Mouse (Mus musculus): ENCODE data around the gene Isg15. TPM values are rescaled to one million over a fixed set of nuclear protein-coding genes. Genes with fewer than 3 reads are reported as not detected.

The Isg15 gene
- total and polyA plus RNA-seq, 3 experiments, result 4.8 to 5.4 TPM; not detected in 1

- H3K9me3 ChIP-seq (replicated peaks; ENCODE audit: insufficient read depth, low read length), result no peaks in the 10 kb centered on the region
- peak overlapping the region; percentile 62 for H3K9ac ChIP-seq (ENCODE audit: control insufficient read depth, low read depth, low read length, poor library complexity, severe bottlenecking)
- no peaks in the 10 kb centered on the region for H3K27me3 ChIP-seq (ENCODE audit: control insufficient read depth in 1 of 2, insufficient read depth in 2 of 2, low read length in 2 of 2)
- H3K79me2 ChIP-seq (ENCODE audit: control insufficient read depth, insufficient read depth, low read length, poor library complexity), result no peaks in the 10 kb centered on the region
- peaks cover 14 to 29% of the 10 kb centered on the region in 2 experiments for H3K4me1 ChIP-seq (ENCODE audit: control insufficient read depth in 1 of 2, insufficient read depth in 2 of 2, low read length in 2 of 2)
- peak overlapping the region; percentile 75 for H3K27ac ChIP-seq (ENCODE audit: control insufficient read depth, low read depth, low read length)
- H3K4me3 ChIP-seq (ENCODE audit: control insufficient read depth in 1 of 2, insufficient read depth in 1 of 2, low read depth in 2 of 2, low read length in 2 of 2), result peak overlapping the region; percentile 34 to 44
- H3K36me3 ChIP-seq (ENCODE audit: control insufficient read depth in 1 of 2, insufficient read depth in 2 of 2, low read length in 2 of 2), result peaks cover 0 to 19% of the 10 kb centered on the region in 2 experiments; a peak in 3 of 4 replicates
- TF ChIP-seq MAZ (IDR thresholded peaks at IDR 0.05; ENCODE audit: low read depth, low read length) (0 out of 2 replicates have a peak, but pooled peaks have one; percentile 52), EP300 (IDR thresholded peaks at IDR 0.05; ENCODE audit: low read depth in 1 of 2, low read length in 2 of 2) (peak; percentile 77 to 86), TAL1 (IDR thresholded peaks at IDR 0.05; ENCODE audit: low read length) (peak; percentile 88), KAT2A (conservative IDR thresholded peaks at IDR 0.05; ENCODE audit: low read depth, low read length) (no peak; the same call in 1 of the 2 replicates), UBTF (IDR thresholded peaks at IDR 0.05; ENCODE audit: borderline replicate concordance, insufficient read depth, low read depth, low read length) (0 out of 2 replicates have a peak, but pooled peaks have one; percentile 39), ETS1 (IDR thresholded peaks at IDR 0.05; ENCODE audit: low read depth, low read length) (peak; percentile 66), GATA1 (IDR thresholded peaks at IDR 0.05; ENCODE audit: low read depth, low read length) (peak; percentile 74), TBP (IDR thresholded peaks at IDR 0.05; ENCODE audit: low read depth, low read length) (peak; percentile 34; the same call in 1 of the 2 replicates), TCF12 (IDR thresholded peaks at IDR 0.05; ENCODE audit: low read depth, low read length) (peak; percentile 93), NRF1 (IDR thresholded peaks at IDR 0.05; ENCODE audit: insufficient read depth, low read depth, low read length, poor library complexity, severe bottlenecking) (no peak), MXI1 (IDR thresholded peaks at IDR 0.05; ENCODE audit: low read depth, low read length) (no peak; the same call in 1 of the 2 replicates), BHLHE40 (IDR thresholded peaks at IDR 0.05; ENCODE audit: borderline replicate concordance, low read depth, low read length) (0 out of 2 replicates have a peak, but pooled peaks have one; percentile 9), MYC (IDR thresholded peaks at IDR 0.05; ENCODE audit: low read depth, low read length) (no peak), JUND (IDR thresholded peaks at IDR 0.05; ENCODE audit: low read depth, low read length) (no peak), HCFC1 (IDR thresholded peaks at IDR 0.05; ENCODE audit: low read depth, low read length) (peak; percentile 29; the same call in 1 of the 2 replicates), MEF2A (IDR thresholded peaks at IDR 0.05; ENCODE audit: extremely low read depth, insufficient replicate concordance, low read depth, low read length, poor library complexity, severe bottlenecking) (no peak), SMC3 (IDR thresholded peaks at IDR 0.05; ENCODE audit: low read depth, low read length) (no peak), SIN3A (IDR thresholded peaks at IDR 0.05; ENCODE audit: low read length) (peak; percentile 58; the same call in 1 of the 2 replicates), POLR2AphosphoS5 (IDR thresholded peaks at IDR 0.05; ENCODE audit: borderline replicate concordance, low read depth, low read length) (no peak)
- peak; percentile 80 for DNase-seq (ENCODE audit: low read depth, low spot score)
Measured at GRCm38 (mm10) chr4:156185456-156185949, 15.1 kb downstream of the Isg15 start.
